Mouse (Mus musculus) left cerebral cortex, postnatal 4 days (tissue): ENCODE results near the gene Dgcr2. TPM values are rescaled to one million over a fixed set of nuclear protein-coding genes. Genes with fewer than 3 reads are reported as not detected.

Experiments used
- DNase-seq: peaks from one replicate; pipeline ENCODE4 v3.0.0-alpha.2; 2022
- intact Hi-C: fragments of 180-260 bp; cut with DNase I; formaldehyde crosslinking; loops from one replicate; pipeline ENCODE4 v1.15.1; 2025
- total RNA-seq, 2 experiments: library from RNA; stranded (reverse); gene quantifications; 2 replicates each; pipeline ENCODE4 v1.2.3; 2021

The Dgcr2 gene
- total RNA-seq, 2 experiments from 2014 or later, result 116 to 123 TPM

GRCm38 (mm10) chr16:17851860-17852259, 46.5 kb downstream of the Dgcr2 start:
- peak; percentile 77 for DNase-seq
- intact Hi-C loops, result no loop called here

- intact Hi-C loops, result no loop called here
- DNase-seq, result no peak
Measured at GRCm38 (mm10) chr16:17851331-17851730, 47.0 kb downstream of the Dgcr2 start.

- intact Hi-C loops, result no loop called here
- no peak for DNase-seq
Measured at GRCm38 (mm10) chr16:17849486-17849885, 48.9 kb downstream of the Dgcr2 start.

GRCm38 (mm10) chr16:17848928-17849327, 49.4 kb downstream of the Dgcr2 start:
- intact Hi-C loops, result no loop called here

GRCm38 (mm10) chr16:17848431-17848830, 49.9 kb downstream of the Dgcr2 start:
- intact Hi-C loops, result no loop called here
- no peak for DNase-seq

More at GRCm38 (mm10) chr16:17848928-17849327, 49.4 kb downstream of the Dgcr2 start:
- peak; percentile 43 for DNase-seq

- intact Hi-C loops, result no loop called here
- DNase-seq, result peak; percentile 60
Measured at GRCm38 (mm10) chr16:17843701-17844365, 54.5 kb downstream of the Dgcr2 start.

GRCm38 (mm10) chr16:17842437-17842836, 55.9 kb downstream of the Dgcr2 start:
- no peak for DNase-seq
- intact Hi-C loops, result no loop called here

GRCm38 (mm10) chr16:17839976-17840375, 58.4 kb downstream of the Dgcr2 start:
- DNase-seq, result peak; percentile 63
- intact Hi-C loops, result no loop called here

GRCm38 (mm10) chr16:17838051-17838450, 60.3 kb downstream of the Dgcr2 start, which contains the start of gene Car15:
Gene Car15, minus strand, starts transcription at chr16:17838364.
- intact Hi-C loops, result no loop called here
- no peak for DNase-seq

GRCm38 (mm10) chr16:17835481-17835880, 62.9 kb downstream of the Dgcr2 start:
- intact Hi-C loops, result no loop called here
- DNase-seq, result no peak

GRCm38 (mm10) chr16:17834543-17834942, 63.8 kb downstream of the Dgcr2 start:
- intact Hi-C loops, result no loop called here
- DNase-seq, result no peak

- DNase-seq, result no peak
- intact Hi-C loops, result no loop called here
Measured at GRCm38 (mm10) chr16:17833681-17834399, 64.5 kb downstream of the Dgcr2 start.

GRCm38 (mm10) chr16:17833321-17833680, 65.1 kb downstream of the Dgcr2 start:
- peak; percentile 34 for DNase-seq
- intact Hi-C loops, result no loop called here

GRCm38 (mm10) chr16:17832821-17833220, 65.5 kb downstream of the Dgcr2 start, which contains the start of gene B830017H08Rik:
Gene B830017H08Rik, plus strand, starts transcription at chr16:17833121.
- intact Hi-C loops, result no loop called here
- no peak for DNase-seq

- intact Hi-C loops, result no loop called here
- no peak for DNase-seq
Measured at GRCm38 (mm10) chr16:17831781-17832180, 66.6 kb downstream of the Dgcr2 start.

- peak; percentile 46 for DNase-seq
- intact Hi-C loops, result no loop called here
Measured at GRCm38 (mm10) chr16:17830385-17831178, 67.8 kb downstream of the Dgcr2 start.

- intact Hi-C loops, result no loop called here
- no peak for DNase-seq
Measured at GRCm38 (mm10) chr16:17828867-17829266, 69.5 kb downstream of the Dgcr2 start.

- intact Hi-C loops, result no loop called here
- DNase-seq, result no peak
Measured at GRCm38 (mm10) chr16:17828229-17828628, 70.1 kb downstream of the Dgcr2 start.

GRCm38 (mm10) chr16:17826500-17826899, 71.9 kb downstream of the Dgcr2 start:
- DNase-seq, result no peak
- intact Hi-C loops, result no loop called here

- DNase-seq, result no peak
- intact Hi-C loops, result no loop called here
Measured at GRCm38 (mm10) chr16:17816528-17816927, 81.8 kb downstream of the Dgcr2 start.
